ENCODE assay signal across 30 mouse cellular contexts in genomic region chr6:89251641-89252040, GRCm38 (mm10).
DNase-seq lines count a peak whose midpoint lies in the region; ATAC-seq lines count a peak whose summit lies in the region.
"Had no signal": no experiment of that assay in that cellular context is flagged by ENCODE, and none has a peak within 500 bp of the region (broad histone marks: within the 10 kb centered on the region; RNA-seq: fewer than 3 reads in every experiment).

No protein-coding gene starts in this region.

- H3K4me1 ChIP-seq in embryonic facial prominence, embryonic 14.5 days (ENCODE audit: control insufficient read depth, insufficient read depth, low read length): no peaks in the 10 kb centered on the region
- 0 out of 2 replicates have a peak, but pooled peaks cover 5% of the 10 kb centered on the region for H3K4me1 ChIP-seq in embryonic facial prominence, embryonic 10.5 days
- H3K4me1 ChIP-seq: embryonic facial prominence, embryonic 13.5 days; forebrain, embryonic 12.5 days; heart, embryonic 12.5 days; kidney, embryonic 15.5 days; lung, embryonic 15.5 days had no signal

- peak; percentile 22 for DNase-seq in embryonic facial prominence, embryonic 14.5 days (ENCODE audit: low spot score)
- no peak for DNase-seq in embryonic facial prominence, embryonic 10.5 days (ENCODE audit: low spot score)
- DNase-seq in left cerebral cortex, postnatal 14 days (ENCODE audit: low spot score in 2 of 2): peak; percentile 31 to 32
- DNase-seq in left cerebral cortex, adult 8-10 months (ENCODE audit: low spot score in 2 of 2): no peak
- DNase-seq in 3134 (ENCODE audit: extremely low read depth, insufficient read length, low spot score) (peak; percentile 60), NIH3T3 (ENCODE audit: low read depth) (peak; percentile 64)
- DNase-seq in layer of hippocampus, postnatal 10 days (ENCODE audit: low spot score in 2 of 2): no peak
- DNase-seq in kidney, adult 8-10 months: no peak
- DNase-seq: adrenal gland, postnatal 14 days; B cell, adult 2 months; cerebellum, adult 2 months; cerebellum, postnatal 36 days; embryo, embryonic 11 days; heart, adult 2 months; heart, postnatal 4 days; kidney, adult 11 months; liver; lung, postnatal 36 days; thymus, postnatal 14 days had no signal

- no peak overlapping the region for H3K9ac ChIP-seq in embryonic facial prominence, embryonic 14.5 days (ENCODE audit: low read depth, low read length)
- H3K9ac ChIP-seq: embryonic facial prominence, embryonic 13.5 days; forebrain, embryonic 12.5 days; heart, embryonic 12.5 days; hindbrain, embryonic 14.5 days; kidney, embryonic 15.5 days; liver, embryonic 14.5 days; lung, embryonic 15.5 days; neural tube, embryonic 13.5 days had no signal

- no peaks in the 10 kb centered on the region for H3K27me3 ChIP-seq in embryonic facial prominence, embryonic 14.5 days (replicated peaks; ENCODE audit: control insufficient read depth, insufficient read depth, low read length)
- H3K27me3 ChIP-seq in embryonic facial prominence, embryonic 10.5 days (replicated peaks; ENCODE audit: low read depth, poor library complexity, severe bottlenecking): no peaks in the 10 kb centered on the region
- H3K27me3 ChIP-seq: embryonic facial prominence, embryonic 13.5 days; forebrain, embryonic 12.5 days; kidney, embryonic 15.5 days; lung, embryonic 15.5 days had no signal

- no peak for ATAC-seq in embryonic facial prominence, embryonic 14.5 days (ENCODE audit: low read depth)
- ATAC-seq: inflammation-experienced regulatory T-cells, adult 6 months had no signal

- 66% methylated on average over 4 of the region's 4 CpGs for WGBS in embryonic facial prominence, embryonic 14.5 days
- 90% methylated on average over 4 of the region's 4 CpGs for WGBS in embryonic facial prominence, embryonic 10.5 days

- H3K4me3 ChIP-seq in embryonic facial prominence, embryonic 14.5 days (ENCODE audit: low read depth, low read length): no peak overlapping the region
- H3K4me3 ChIP-seq in embryonic facial prominence, embryonic 10.5 days: no peak overlapping the region
- H3K4me3 ChIP-seq: embryonic facial prominence, embryonic 13.5 days; erythroblast, embryonic 14.5 days; forebrain, embryonic 12.5 days; heart, adult 2 months; heart, embryonic 12.5 days; kidney, embryonic 15.5 days; lung, embryonic 15.5 days; neural tube, embryonic 13.5 days had no signal

- intact Hi-C loops in left cerebral cortex, postnatal 14 days (cut with DNase I): no loop called here

- H3K27ac ChIP-seq in embryonic facial prominence, embryonic 14.5 days (replicated peaks; ENCODE audit: low read depth, low read length): no peak overlapping the region
- H3K27ac ChIP-seq in embryonic facial prominence, embryonic 10.5 days (replicated peaks): no peak overlapping the region
- H3K27ac ChIP-seq: embryonic facial prominence, embryonic 13.5 days; forebrain, embryonic 12.5 days; heart, adult 2 months; hindbrain, embryonic 14.5 days; kidney, embryonic 15.5 days; liver, embryonic 14.5 days; lung, embryonic 15.5 days; neural tube, embryonic 13.5 days had no signal

- H3K4me2 ChIP-seq in embryonic facial prominence, embryonic 14.5 days (ENCODE audit: low read depth, low read length): no peak overlapping the region
- H3K4me2 ChIP-seq: embryonic facial prominence, embryonic 13.5 days; forebrain, embryonic 12.5 days; heart, embryonic 12.5 days; hindbrain, embryonic 14.5 days; kidney, embryonic 15.5 days; lung, embryonic 15.5 days; midbrain, embryonic 11.5 days; neural tube, embryonic 13.5 days had no signal

- H3K36me3 ChIP-seq in embryonic facial prominence, embryonic 14.5 days (ENCODE audit: control insufficient read depth, insufficient read depth, low read length): no peaks in the 10 kb centered on the region
- H3K36me3 ChIP-seq in embryonic facial prominence, embryonic 10.5 days (replicated peaks): no peaks in the 10 kb centered on the region
- H3K36me3 ChIP-seq: embryonic facial prominence, embryonic 13.5 days; forebrain, embryonic 12.5 days; heart, embryonic 12.5 days; kidney, embryonic 15.5 days; lung, embryonic 15.5 days; neural tube, embryonic 13.5 days had no signal

- no peaks in the 10 kb centered on the region for H3K9me3 ChIP-seq in embryonic facial prominence, embryonic 14.5 days (ENCODE audit: control insufficient read depth, low read length)
- H3K9me3 ChIP-seq in embryonic facial prominence, embryonic 10.5 days: no peaks in the 10 kb centered on the region
- H3K9me3 ChIP-seq: embryonic facial prominence, embryonic 13.5 days; forebrain, embryonic 12.5 days; heart, embryonic 12.5 days; kidney, embryonic 15.5 days; lung, embryonic 15.5 days; neural tube, embryonic 13.5 days had no signal

Comparison
In these comparisons a context has a peak if more than half of its experiments do, and no peak if none do; other contexts are left out.
1. DNase-seq: peak in embryonic facial prominence, embryonic 14.5 days (single experiment), left cerebral cortex, postnatal 14 days (2 of 2), 3134 (single experiment) and NIH3T3 (single experiment); none in embryonic facial prominence, embryonic 10.5 days (single experiment), left cerebral cortex, adult 8-10 months (0 of 2), layer of hippocampus, postnatal 10 days (0 of 2) and kidney, adult 8-10 months (0 of 2).